Mouse (Mus musculus): ENCODE results near the gene Rnf185. TPM values are rescaled to one million over a fixed set of nuclear protein-coding genes. Genes with fewer than 3 reads are reported as not detected.

The Rnf185 gene
- total RNA-seq (2014; rRNA removed) (35.9 and 38.8 TPM in 2 replicates), polyA plus RNA-seq (2015; fragmentation: Nextera tagmentation; extraction: Ambion mirVana) (36.3 and 36.9 TPM in 2 replicates)

DNA sequence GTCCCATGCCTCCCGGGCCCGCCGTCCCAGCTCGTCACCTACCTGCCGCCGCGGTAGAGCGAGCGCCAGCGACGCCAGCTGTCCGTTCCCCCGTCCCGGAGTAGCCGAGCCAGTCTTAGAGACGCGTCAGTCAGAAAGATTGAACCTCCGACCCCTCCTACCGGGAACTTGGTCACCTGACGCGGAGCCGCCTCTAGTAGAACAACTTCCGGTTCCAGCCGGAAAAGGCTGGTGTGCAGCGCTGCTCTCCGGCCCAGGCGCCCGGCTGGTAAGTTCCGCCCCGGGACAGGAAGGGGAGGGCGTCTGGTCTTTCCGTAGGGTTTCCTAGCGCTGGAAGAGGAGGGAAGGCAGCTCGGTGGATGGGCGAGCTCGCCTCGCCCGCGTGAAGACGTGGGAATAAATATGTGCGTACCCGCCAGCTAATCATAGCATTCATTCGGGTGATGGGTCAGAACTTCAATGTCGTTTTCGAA lies at the start of gene Rnf185:
Gene Rnf185, minus strand, starts transcription at position 197 of the 473 bp plus-strand sequence.
- peak within 1 kb of the TSS; percentile 81 for H3K27ac ChIP-seq (ENCODE audit: low read depth, low read length)
- no peaks in the 10 kb centered on the region for H3K9me3 ChIP-seq (ENCODE audit: low read length)
- no peak for TF ChIP-seq CTCF (IDR thresholded peaks at IDR 0.05; ENCODE audit: low read depth)
- peak within 1 kb of the TSS; percentile 92 for H3K4me3 ChIP-seq (ENCODE audit: low read depth, low read length)
- H3K4me2 ChIP-seq (ENCODE audit: low read depth), result peak within 1 kb of the TSS; percentile 87
- H3K9ac ChIP-seq, result peak within 1 kb of the TSS; percentile 88
- peaks cover 8% of the 10 kb centered on the region; the same call in 1 of the 2 replicates for H3K4me1 ChIP-seq (ENCODE audit: insufficient read depth)
- ATAC-seq (peak; percentile 99), DNase-seq (peak; percentile 97)
- no peaks in the 10 kb centered on the region for H3K36me3 ChIP-seq (ENCODE audit: insufficient read depth)
- H3K27me3 ChIP-seq (ENCODE audit: insufficient read depth, low read length), result no peaks in the 10 kb centered on the region
- WGBS, result under 1% methylated on average over 45 of the region's 45 CpGs

DNA sequence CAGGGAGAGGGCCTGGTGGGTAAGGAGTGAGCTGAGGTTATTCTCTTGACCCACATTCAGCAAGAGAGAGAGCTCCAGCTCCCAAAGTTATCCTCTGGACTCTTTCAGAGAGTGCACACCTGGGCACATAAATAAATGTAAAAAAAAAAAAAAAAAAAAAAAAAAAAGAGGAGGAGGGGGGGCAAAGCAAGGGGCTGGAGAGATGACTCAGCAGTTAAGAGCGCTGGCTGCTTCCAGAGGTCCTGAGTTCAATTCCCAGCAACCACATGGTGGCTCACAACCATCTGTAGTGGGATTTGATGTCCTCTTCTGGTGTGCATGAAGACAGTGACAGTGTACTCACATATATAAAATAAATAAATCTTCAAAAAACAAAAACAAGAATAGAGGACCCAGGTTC lies 45.1 kb upstream of the Rnf185 start:
- no peaks in the 10 kb centered on the region for H3K4me1 ChIP-seq (ENCODE audit: insufficient read depth)
- no peak for TF ChIP-seq CTCF (IDR thresholded peaks at IDR 0.05; ENCODE audit: low read depth)
- no peaks in the 10 kb centered on the region for H3K36me3 ChIP-seq (ENCODE audit: insufficient read depth)
- WGBS, result 89% methylated on average over 1 of the region's 1 CpGs
- no peaks in the 10 kb centered on the region for H3K9me3 ChIP-seq (ENCODE audit: low read length)
- H3K9ac ChIP-seq, result no peak overlapping the region
- H3K4me2 ChIP-seq (ENCODE audit: low read depth), result no peak overlapping the region
- no peak overlapping the region for H3K4me3 ChIP-seq (ENCODE audit: low read depth, low read length)
- H3K27me3 ChIP-seq (ENCODE audit: insufficient read depth, low read length), result no peaks in the 10 kb centered on the region
- DNase-seq, result no peak
- H3K27ac ChIP-seq (ENCODE audit: low read depth, low read length), result no peak overlapping the region
- ATAC-seq, result no peak

DNA sequence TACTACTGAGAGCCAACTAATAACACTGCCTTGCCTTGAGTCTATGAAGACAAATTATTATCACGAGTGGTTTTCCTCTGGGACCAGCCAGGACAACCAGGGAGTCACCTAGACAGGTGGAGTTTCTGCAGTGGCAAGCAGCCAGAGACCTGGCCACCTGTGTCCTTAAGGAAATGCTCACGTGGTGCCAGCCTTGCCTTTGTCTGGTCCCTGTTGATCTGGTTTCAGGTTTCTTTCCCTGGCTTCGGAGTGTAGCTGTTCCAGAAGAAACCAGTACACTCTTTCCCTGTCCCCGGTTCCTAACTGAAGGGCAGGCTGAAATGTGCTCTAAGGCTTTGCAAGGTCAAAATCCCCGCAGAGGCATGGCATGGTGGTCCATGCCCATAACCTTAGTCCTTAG lies 44.6 kb upstream of the Rnf185 start:
- no peak for ATAC-seq
- H3K9me3 ChIP-seq (ENCODE audit: low read length), result no peaks in the 10 kb centered on the region
- no peak overlapping the region for H3K9ac ChIP-seq
- no peak overlapping the region for H3K4me2 ChIP-seq (ENCODE audit: low read depth)
- no peaks in the 10 kb centered on the region for H3K27me3 ChIP-seq (ENCODE audit: insufficient read depth, low read length)
- H3K4me3 ChIP-seq (ENCODE audit: low read depth, low read length), result no peak overlapping the region
- H3K4me1 ChIP-seq (ENCODE audit: insufficient read depth), result no peaks in the 10 kb centered on the region
- no peaks in the 10 kb centered on the region for H3K36me3 ChIP-seq (ENCODE audit: insufficient read depth)
- TF ChIP-seq CTCF (IDR thresholded peaks at IDR 0.05; ENCODE audit: low read depth), result no peak
- DNase-seq, result no peak
- no peak overlapping the region for H3K27ac ChIP-seq (ENCODE audit: low read depth, low read length)
- WGBS, result 64% methylated on average over 5 of the region's 5 CpGs

DNA sequence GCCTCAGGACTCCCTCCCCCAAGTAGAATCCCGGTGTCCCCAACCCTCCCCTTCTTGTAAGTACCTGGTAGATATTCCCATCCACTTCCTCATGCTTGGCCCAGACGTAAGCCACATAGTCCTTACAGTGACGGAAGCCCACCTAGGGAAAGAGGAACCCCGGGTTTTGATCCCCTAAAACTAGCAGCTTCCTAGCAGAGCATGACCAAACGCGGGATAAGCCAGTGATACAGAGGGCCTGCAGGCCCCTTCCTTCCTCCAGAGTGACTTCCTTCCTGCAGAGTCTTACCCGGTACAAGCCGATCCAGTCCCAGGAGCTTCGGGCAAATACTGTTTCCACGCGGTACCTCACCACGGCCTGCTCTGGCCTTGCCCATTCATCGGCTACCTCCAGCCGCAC lies 43.3 kb upstream of the Rnf185 start:
- H3K9me3 ChIP-seq (ENCODE audit: low read length), result no peaks in the 10 kb centered on the region
- H3K4me2 ChIP-seq (ENCODE audit: low read depth), result no peak overlapping the region
- 95% methylated on average over 14 of the region's 14 CpGs for WGBS
- no peaks in the 10 kb centered on the region for H3K27me3 ChIP-seq (ENCODE audit: insufficient read depth, low read length)
- DNase-seq, result no peak
- H3K4me3 ChIP-seq (ENCODE audit: low read depth, low read length), result no peak overlapping the region
- no peaks in the 10 kb centered on the region for H3K4me1 ChIP-seq (ENCODE audit: insufficient read depth)
- no peak overlapping the region for H3K9ac ChIP-seq
- no peaks in the 10 kb centered on the region for H3K36me3 ChIP-seq (ENCODE audit: insufficient read depth)
- no peak for TF ChIP-seq CTCF (IDR thresholded peaks at IDR 0.05; ENCODE audit: low read depth)
- no peak overlapping the region for H3K27ac ChIP-seq (ENCODE audit: low read depth, low read length)
- ATAC-seq, result no peak

DNA sequence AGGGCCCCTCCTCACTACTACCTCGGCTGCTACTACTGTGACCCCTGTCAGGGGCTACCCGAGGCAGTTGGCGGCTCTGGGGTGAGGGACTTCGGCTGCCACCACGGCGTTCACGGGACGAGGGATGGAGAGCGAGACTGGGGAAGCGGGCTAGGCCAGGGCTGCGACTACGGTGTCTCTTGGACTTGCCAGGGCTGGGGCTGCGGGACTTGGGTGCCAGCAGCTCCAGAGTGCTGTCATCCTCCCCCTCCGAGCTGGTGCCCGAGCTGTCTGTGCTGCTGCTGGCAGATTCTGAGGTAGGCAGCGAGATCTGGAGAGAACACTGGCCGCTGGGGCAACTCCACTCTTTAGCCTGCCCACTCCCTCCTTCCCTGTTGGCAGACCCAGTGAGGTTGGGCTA lies 42.7 kb upstream of the Rnf185 start:
- Histone ChIP-seq H3K36me3 (ENCODE audit: insufficient read depth) (no peaks in the 10 kb centered on the region), H3K4me3 (ENCODE audit: low read depth, low read length) (no peak overlapping the region), H3K9me3 (ENCODE audit: low read length) (no peaks in the 10 kb centered on the region), H3K4me2 (ENCODE audit: low read depth) (no peak overlapping the region), H3K4me1 (ENCODE audit: insufficient read depth) (no peaks in the 10 kb centered on the region), H3K27ac (ENCODE audit: low read depth, low read length) (no peak overlapping the region), H3K27me3 (ENCODE audit: insufficient read depth, low read length) (no peaks in the 10 kb centered on the region), H3K9ac (no peak overlapping the region)
- 80% methylated on average over 17 of the region's 17 CpGs for WGBS
- ATAC-seq (no peak), DNase-seq (no peak)
- no peak for TF ChIP-seq CTCF (IDR thresholded peaks at IDR 0.05; ENCODE audit: low read depth)

DNA sequence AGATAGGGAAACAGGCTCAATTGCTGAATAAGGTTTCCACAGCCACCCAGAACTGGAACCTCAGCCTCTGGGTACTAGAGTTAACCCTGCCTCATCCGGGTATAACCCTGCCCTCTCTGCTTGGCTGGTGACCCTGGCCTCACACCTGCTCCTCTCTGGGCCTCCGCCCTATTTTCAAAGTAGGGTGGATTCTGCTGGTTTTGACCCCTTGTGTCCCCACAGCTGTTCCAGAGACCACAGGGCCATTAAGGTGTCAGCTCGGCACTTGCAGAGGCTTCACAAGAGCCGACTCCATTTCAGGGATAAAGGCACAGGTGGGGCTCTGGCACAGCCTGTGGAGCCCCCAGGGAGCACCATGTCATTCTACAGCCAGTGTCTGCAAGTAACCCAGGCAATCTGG lies 40.6 kb upstream of the Rnf185 start:
- TF ChIP-seq CTCF (IDR thresholded peaks at IDR 0.05; ENCODE audit: low read depth), result no peak
- Histone ChIP-seq H3K4me2 (ENCODE audit: low read depth) (no peak overlapping the region), H3K4me3 (ENCODE audit: low read depth, low read length) (no peak overlapping the region), H3K4me1 (ENCODE audit: insufficient read depth) (no peaks in the 10 kb centered on the region), H3K36me3 (ENCODE audit: insufficient read depth) (no peaks in the 10 kb centered on the region), H3K9me3 (ENCODE audit: low read length) (no peaks in the 10 kb centered on the region), H3K27me3 (ENCODE audit: insufficient read depth, low read length) (no peaks in the 10 kb centered on the region), H3K9ac (no peak overlapping the region), H3K27ac (ENCODE audit: low read depth, low read length) (no peak overlapping the region)
- ATAC-seq (no peak), DNase-seq (no peak)
- 77% methylated on average over 4 of the region's 4 CpGs for WGBS

DNA sequence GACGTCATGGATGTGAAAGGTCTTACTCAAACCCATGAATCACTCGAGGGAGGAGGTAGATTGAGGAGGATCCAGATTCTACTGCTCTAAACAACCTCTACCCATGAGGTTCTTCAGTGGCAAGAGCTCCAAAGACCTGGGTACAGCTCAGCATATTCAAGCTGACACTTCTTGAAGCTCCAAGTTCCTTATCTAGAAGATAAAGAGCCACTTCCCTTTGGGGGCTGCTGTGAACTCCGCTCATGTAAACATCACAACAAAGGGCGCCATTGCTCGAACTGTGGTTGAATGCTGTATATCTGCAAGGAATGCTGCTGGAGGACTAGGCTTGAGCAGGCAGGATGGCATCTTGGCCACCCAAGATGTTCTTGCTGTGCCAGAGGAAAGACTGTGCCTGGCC lies 36.9 kb upstream of the Rnf185 start:
- H3K9ac ChIP-seq, result no peak overlapping the region
- no peaks in the 10 kb centered on the region for H3K4me1 ChIP-seq (ENCODE audit: insufficient read depth)
- no peaks in the 10 kb centered on the region for H3K27me3 ChIP-seq (ENCODE audit: insufficient read depth, low read length)
- no peak overlapping the region for H3K4me2 ChIP-seq (ENCODE audit: low read depth)
- ATAC-seq (no peak), DNase-seq (no peak)
- no peaks in the 10 kb centered on the region for H3K36me3 ChIP-seq (ENCODE audit: insufficient read depth)
- no peak for TF ChIP-seq CTCF (IDR thresholded peaks at IDR 0.05; ENCODE audit: low read depth)
- H3K9me3 ChIP-seq (ENCODE audit: low read length), result no peaks in the 10 kb centered on the region
- H3K4me3 ChIP-seq (ENCODE audit: low read depth, low read length), result no peak overlapping the region
- 87% methylated on average over 5 of the region's 5 CpGs for WGBS
- no peak overlapping the region for H3K27ac ChIP-seq (ENCODE audit: low read depth, low read length)
